Comparison of ENCODE assay signal across 8 mouse cellular contexts in genomic region chr2:27097776-27098175, GRCm38 (mm10). TPM values are rescaled to one million over a fixed set of nuclear protein-coding genes. Genes with fewer than 3 reads are reported as not detected.
DNase-seq lines count a peak whose midpoint lies in the region; ATAC-seq lines count a peak whose summit lies in the region.

No protein-coding gene starts in this region.

- H3K36me3 ChIP-seq in embryonic facial prominence, embryonic 11.5 days (replicated peaks; ENCODE audit: control insufficient read depth, insufficient read depth, low read depth, low read length): no peaks in the 10 kb centered on the region
- no peaks in the 10 kb centered on the region for H3K36me3 ChIP-seq in embryonic facial prominence, embryonic 10.5 days (replicated peaks)
- peaks cover 3% of the 10 kb centered on the region; the same call in 1 of the 2 replicates for H3K36me3 ChIP-seq in heart, embryonic 12.5 days
- no peaks in the 10 kb centered on the region for H3K36me3 ChIP-seq in kidney, embryonic 15.5 days
- no peaks in the 10 kb centered on the region for H3K36me3 ChIP-seq in midbrain, embryonic 16.5 days (ENCODE audit: control insufficient read depth, insufficient read depth, low read length)

- H3K9ac ChIP-seq in embryonic facial prominence, embryonic 11.5 days (replicated peaks; ENCODE audit: low read length): no peak overlapping the region
- no peak overlapping the region for H3K9ac ChIP-seq in heart, embryonic 12.5 days
- H3K9ac ChIP-seq in kidney, embryonic 15.5 days: no peak overlapping the region
- H3K9ac ChIP-seq in midbrain, embryonic 16.5 days (ENCODE audit: low read depth, low read length): no peak overlapping the region

- 0 out of 2 replicates have a peak, but pooled peaks have one; percentile 41 for ATAC-seq in embryonic facial prominence, embryonic 11.5 days (replicated peaks; ENCODE audit: insufficient number of reproducible peaks, low FRiP score, low TSS enrichment, low read depth)
- peak; percentile 82 for ATAC-seq in heart, embryonic 12.5 days (ENCODE audit: insufficient number of reproducible peaks, low FRiP score)
- ATAC-seq in kidney, embryonic 15.5 days (replicated peaks; ENCODE audit: low FRiP score): peak; percentile 84
- 0 out of 2 replicates have a peak, but pooled peaks have one; percentile 36 for ATAC-seq in midbrain, embryonic 16.5 days

- H3K27ac ChIP-seq in embryonic facial prominence, embryonic 11.5 days (replicated peaks; ENCODE audit: low read depth, low read length): no peak overlapping the region
- no peak overlapping the region for H3K27ac ChIP-seq in embryonic facial prominence, embryonic 10.5 days (replicated peaks)
- peak overlapping the region; percentile 74 for H3K27ac ChIP-seq in heart, embryonic 12.5 days (ENCODE audit: poor library complexity, severe bottlenecking)
- no peak overlapping the region for H3K27ac ChIP-seq in kidney, embryonic 15.5 days
- H3K27ac ChIP-seq in midbrain, embryonic 16.5 days (ENCODE audit: low read length): peak overlapping the region; percentile 37; the same call in 1 of the 2 replicates

- H3K4me1 ChIP-seq in embryonic facial prominence, embryonic 11.5 days (ENCODE audit: control insufficient read depth, insufficient read depth, low read length): no peaks in the 10 kb centered on the region
- peaks cover 26% of the 10 kb centered on the region for H3K4me1 ChIP-seq in embryonic facial prominence, embryonic 10.5 days
- H3K4me1 ChIP-seq in heart, embryonic 12.5 days (replicated peaks): peaks cover 42% of the 10 kb centered on the region
- H3K4me1 ChIP-seq in kidney, embryonic 15.5 days: peaks cover 25% of the 10 kb centered on the region
- peaks cover 9% of the 10 kb centered on the region; the same call in 1 of the 2 replicates for H3K4me1 ChIP-seq in midbrain, embryonic 16.5 days (ENCODE audit: control insufficient read depth, insufficient read depth, low read length)

- no peaks in the 10 kb centered on the region for H3K9me3 ChIP-seq in embryonic facial prominence, embryonic 11.5 days (replicated peaks; ENCODE audit: control insufficient read depth, low read length)
- H3K9me3 ChIP-seq in embryonic facial prominence, embryonic 10.5 days: no peaks in the 10 kb centered on the region
- H3K9me3 ChIP-seq in heart, embryonic 12.5 days (replicated peaks): no peaks in the 10 kb centered on the region
- H3K9me3 ChIP-seq in kidney, embryonic 15.5 days (replicated peaks): no peaks in the 10 kb centered on the region
- no peaks in the 10 kb centered on the region for H3K9me3 ChIP-seq in midbrain, embryonic 16.5 days (replicated peaks; ENCODE audit: control insufficient read depth, low read length, poor library complexity, severe bottlenecking)

- no peaks in the 10 kb centered on the region for H3K27me3 ChIP-seq in embryonic facial prominence, embryonic 11.5 days (ENCODE audit: control insufficient read depth, insufficient read depth, low read length)
- peaks cover 29% of the 10 kb centered on the region for H3K27me3 ChIP-seq in embryonic facial prominence, embryonic 10.5 days (replicated peaks; ENCODE audit: low read depth, poor library complexity, severe bottlenecking)
- no peaks in the 10 kb centered on the region for H3K27me3 ChIP-seq in heart, embryonic 12.5 days (replicated peaks)
- 0 out of 2 replicates have a peak, but pooled peaks cover 2% of the 10 kb centered on the region for H3K27me3 ChIP-seq in kidney, embryonic 15.5 days
- no peaks in the 10 kb centered on the region for H3K27me3 ChIP-seq in midbrain, embryonic 16.5 days (ENCODE audit: control insufficient read depth, insufficient read depth, low read depth, low read length)

- no peak overlapping the region for H3K4me3 ChIP-seq in embryonic facial prominence, embryonic 11.5 days (ENCODE audit: low read depth, low read length)
- H3K4me3 ChIP-seq in embryonic facial prominence, embryonic 10.5 days: no peak overlapping the region
- no peak overlapping the region for H3K4me3 ChIP-seq in heart, embryonic 12.5 days
- no peak overlapping the region for H3K4me3 ChIP-seq in kidney, embryonic 15.5 days (replicated peaks)
- H3K4me3 ChIP-seq in midbrain, embryonic 16.5 days (ENCODE audit: low read depth, low read length): no peak overlapping the region

- peak; percentile 54 for DNase-seq in embryonic facial prominence, embryonic 11.5 days (ENCODE audit: low spot score)
- DNase-seq in embryonic facial prominence, embryonic 10.5 days (ENCODE audit: low spot score): no peak
- DNase-seq in NIH3T3 (ENCODE audit: low read depth): peak; percentile 57
- DNase-seq in thymus, postnatal 0 days (ENCODE audit: low spot score): no peak
- no peak for DNase-seq in right cerebral cortex, postnatal 36 days (ENCODE audit: low spot score in 2 of 2)

- H3K4me2 ChIP-seq in embryonic facial prominence, embryonic 11.5 days (ENCODE audit: low read depth, low read length): no peak overlapping the region
- H3K4me2 ChIP-seq in heart, embryonic 12.5 days: no peak overlapping the region
- no peak overlapping the region for H3K4me2 ChIP-seq in kidney, embryonic 15.5 days
- no peak overlapping the region for H3K4me2 ChIP-seq in midbrain, embryonic 16.5 days (ENCODE audit: low read length)

- WGBS in embryonic facial prominence, embryonic 11.5 days: 34% methylated on average over 6 of the region's 6 CpGs
- WGBS in embryonic facial prominence, embryonic 10.5 days: 49% methylated on average over 6 of the region's 6 CpGs
- WGBS in heart, embryonic 12.5 days: 3% methylated on average over 6 of the region's 6 CpGs
- WGBS in kidney, embryonic 15.5 days: 11% methylated on average over 6 of the region's 6 CpGs
- 18% methylated on average over 6 of the region's 6 CpGs for WGBS in midbrain, embryonic 16.5 days

RNA-seq across cellular contexts. Expression of gene Adamtsl2, which starts 18.6 kb away (rescaled TPM):
- 2.4 and 2.5 TPM in 2 replicates for polyA plus RNA-seq in embryonic facial prominence, embryonic 11.5 days (2014; fragmentation: Nextera tagmentation; extraction: Ambion mirVana)
- 2.1 and 3.0 TPM in 2 replicates for polyA plus RNA-seq in embryonic facial prominence, embryonic 10.5 days (2016; fragmentation: Nextera tagmentation; extraction: Ambion mirVana)
- 10.9 and 12.2 TPM in 2 replicates for polyA plus RNA-seq in heart, embryonic 12.5 days (2016; fragmentation: Nextera tagmentation; extraction: Ambion mirVana)
- 1.3 and 1.7 TPM in 2 replicates for polyA plus RNA-seq in kidney, embryonic 15.5 days (2015; fragmentation: Nextera tagmentation; extraction: Ambion mirVana)
- polyA plus RNA-seq in midbrain, embryonic 16.5 days (2015; fragmentation: Nextera tagmentation; extraction: Ambion mirVana): 10.6 and 10.8 TPM in 2 replicates
- 2.0 and 2.1 TPM in 2 replicates for polyA plus RNA-seq in thymus, postnatal 0 days (2015; fragmentation: Nextera tagmentation; extraction: Ambion mirVana)

RNA-seq across cellular contexts. Expression of gene Mymk, which starts 25.8 kb away (rescaled TPM):
- 2.3 and 4.0 TPM in 2 replicates for polyA plus RNA-seq in embryonic facial prominence, embryonic 11.5 days (2014; fragmentation: Nextera tagmentation; extraction: Ambion mirVana)
- 0.17 TPM in 1 of 2 replicates, not detected in the other for polyA plus RNA-seq in embryonic facial prominence, embryonic 10.5 days (2016; fragmentation: Nextera tagmentation; extraction: Ambion mirVana)
- 0.17 and 0.18 TPM in 2 replicates for polyA plus RNA-seq in heart, embryonic 12.5 days (2016; fragmentation: Nextera tagmentation; extraction: Ambion mirVana)
- 3.4 and 5.3 TPM in 2 replicates for polyA plus RNA-seq in kidney, embryonic 15.5 days (2015; fragmentation: Nextera tagmentation; extraction: Ambion mirVana)
- 0.24 TPM in 1 of 2 replicates, not detected in the other for polyA plus RNA-seq in midbrain, embryonic 16.5 days (2015; fragmentation: Nextera tagmentation; extraction: Ambion mirVana)
- polyA plus RNA-seq in thymus, postnatal 0 days (2015; fragmentation: Nextera tagmentation; extraction: Ambion mirVana): 1.1 and 1.3 TPM in 2 replicates

RNA-seq across cellular contexts. Expression of gene Fam163b, which starts 44.5 kb away (rescaled TPM):
- 0.11 TPM in 1 of 2 replicates, not detected in the other for polyA plus RNA-seq in embryonic facial prominence, embryonic 11.5 days (2014; fragmentation: Nextera tagmentation; extraction: Ambion mirVana)
- polyA plus RNA-seq in embryonic facial prominence, embryonic 10.5 days (2016; fragmentation: Nextera tagmentation; extraction: Ambion mirVana): 0.06 and 0.10 TPM in 2 replicates
- 0.50 and 0.56 TPM in 2 replicates for polyA plus RNA-seq in heart, embryonic 12.5 days (2016; fragmentation: Nextera tagmentation; extraction: Ambion mirVana)
- 0.18 and 0.30 TPM in 2 replicates for polyA plus RNA-seq in kidney, embryonic 15.5 days (2015; fragmentation: Nextera tagmentation; extraction: Ambion mirVana)
- 5.0 and 8.1 TPM in 2 replicates for polyA plus RNA-seq in midbrain, embryonic 16.5 days (2015; fragmentation: Nextera tagmentation; extraction: Ambion mirVana)
- polyA plus RNA-seq in thymus, postnatal 0 days (2015; fragmentation: Nextera tagmentation; extraction: Ambion mirVana): 1.2 and 1.4 TPM in 2 replicates

Comparison
In these comparisons a context has a peak if more than half of its experiments do, and no peak if none do; other contexts are left out.
1. DNase-seq: peak in embryonic facial prominence, embryonic 11.5 days (single experiment) and NIH3T3 (single experiment); none in embryonic facial prominence, embryonic 10.5 days (single experiment), thymus, postnatal 0 days (single experiment) and right cerebral cortex, postnatal 36 days (0 of 2).
2. H3K27ac ChIP-seq: peak in heart, embryonic 12.5 days (single experiment) and midbrain, embryonic 16.5 days (single experiment); none in embryonic facial prominence, embryonic 11.5 days (single experiment), embryonic facial prominence, embryonic 10.5 days (single experiment) and kidney, embryonic 15.5 days (single experiment).
3. Peak in every context shown above with its lines, with median percentiles within 50 percentile points of each other: ATAC-seq.